Mouse (Mus musculus) brain, embryonic 14.5 days (tissue): ENCODE data around the gene Prr15l.

Experiments
- CTCF ChIP-seq: fragments of 200-500 bp; IDR thresholded peaks from 2 replicates; pipeline ENCODE4 v1.5.1; 2012; ENCODE audit warnings: inconsistent platforms, mild to moderate bottlenecking, moderate library complexity, borderline replicate concordance; ENCODE audit not compliant: insufficient read depth, insufficient read length; ENCODE audit errors: extremely low read depth
- POLR2A ChIP-seq: fragments of 200-500 bp; IDR thresholded peaks from 2 replicates; pipeline ENCODE4 v1.6.1; 2012; ENCODE audit warnings: mild to moderate bottlenecking, inconsistent platforms, borderline replicate concordance; ENCODE audit not compliant: poor library complexity, insufficient read depth, insufficient read length, severe bottlenecking; ENCODE audit errors: extremely low read depth

DNA sequence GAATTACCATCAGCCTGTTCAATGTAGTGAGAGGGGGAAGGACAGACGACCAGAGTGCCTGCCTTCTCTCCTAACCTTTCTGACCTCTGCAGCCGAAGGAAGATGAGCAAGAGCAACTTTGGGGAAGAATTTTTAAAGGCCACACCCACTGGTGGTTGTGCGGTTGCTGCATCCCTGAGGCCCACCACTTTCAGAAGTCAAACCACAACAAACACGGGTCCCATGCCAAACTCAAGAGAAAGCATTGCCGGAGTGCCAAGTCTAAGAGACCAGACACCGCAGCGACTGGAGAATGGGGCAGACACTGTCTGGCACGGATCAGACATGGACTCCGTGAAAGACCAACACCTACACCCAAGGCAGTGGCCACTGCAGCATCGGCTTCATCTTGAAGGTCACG is 3.0 kb upstream of the Prr15l start:
- no peak for TF ChIP-seq CTCF
- no peak for TF ChIP-seq POLR2A
